Mouse (Mus musculus) liver, embryonic 14.5 days (tissue): ENCODE results near the gene Map2k4.

ENCODE experiments used
- CTCF ChIP-seq: IDR thresholded peaks from 2 replicates; pipeline ENCODE4 v1.5.1; 2016; ENCODE audit warnings: antibody characterized with exemption, low read depth, control low read depth
- EP300 ChIP-seq: IDR thresholded peaks from 2 replicates; pipeline ENCODE4 v1.6.1; 2016; ENCODE audit warnings: antibody characterized with exemption, low read depth

GRCm38 (mm10) chr11:65768445-65768844 is 19.7 kb downstream of the Map2k4 start:
- TF ChIP-seq CTCF: no peak
- no peak for TF ChIP-seq EP300
